Mouse (Mus musculus): ENCODE measurements around the gene Hykk. TPM values are rescaled to one million over a fixed set of nuclear protein-coding genes. Genes with fewer than 3 reads are reported as not detected.
A peak's percentile ranks its signal among the peaks of the same experiment; 100 is the strongest.

Gene Hykk
- total RNA-seq, 1 experiment from 2014 or later, result 0.40 TPM

GRCm38 (mm10) chr9:54961059-54961458, 44.0 kb downstream of the Hykk start:
- ATAC-seq (replicated peaks in 1 of 2; ENCODE audit: insufficient read depth in 1 of 2, low FRiP score in 2 of 2, low TSS enrichment in 1 of 2, low read depth in 1 of 2, poor library complexity in 2 of 2, severe bottlenecking in 2 of 2), result no peak

- no peak for ATAC-seq (replicated peaks in 1 of 2; ENCODE audit: insufficient read depth in 1 of 2, low FRiP score in 2 of 2, low TSS enrichment in 1 of 2, low read depth in 1 of 2, poor library complexity in 2 of 2, severe bottlenecking in 2 of 2)
Measured at GRCm38 (mm10) chr9:54963669-54964068, 46.6 kb downstream of the Hykk start.

GRCm38 (mm10) chr9:54969972-54970637, 53.0 kb downstream of the Hykk start:
- ATAC-seq (replicated peaks in 1 of 2; ENCODE audit: insufficient read depth in 1 of 2, low FRiP score in 2 of 2, low TSS enrichment in 1 of 2, low read depth in 1 of 2, poor library complexity in 2 of 2, severe bottlenecking in 2 of 2), result no peak

GRCm38 (mm10) chr9:54980674-54981073, 63.6 kb downstream of the Hykk start, which contains the start of gene Chrna5:
Gene Chrna5 (plus strand): TSS chr9:54980880.
- no peak for ATAC-seq (replicated peaks in 1 of 2; ENCODE audit: insufficient read depth in 1 of 2, low FRiP score in 2 of 2, low TSS enrichment in 1 of 2, low read depth in 1 of 2, poor library complexity in 2 of 2, severe bottlenecking in 2 of 2)

- ATAC-seq (replicated peaks in 1 of 2; ENCODE audit: insufficient read depth in 1 of 2, low FRiP score in 2 of 2, low TSS enrichment in 1 of 2, low read depth in 1 of 2, poor library complexity in 2 of 2, severe bottlenecking in 2 of 2), result peak; percentile 36 to 62; a peak in 2 of 4 replicates
Measured at GRCm38 (mm10) chr9:54981291-54982191, 64.5 kb downstream of the Hykk start.

GRCm38 (mm10) chr9:54982401-54982800, 65.3 kb downstream of the Hykk start:
- ATAC-seq (replicated peaks in 1 of 2; ENCODE audit: insufficient read depth in 1 of 2, low FRiP score in 2 of 2, low TSS enrichment in 1 of 2, low read depth in 1 of 2, poor library complexity in 2 of 2, severe bottlenecking in 2 of 2), result no peak

- ATAC-seq (replicated peaks in 1 of 2; ENCODE audit: insufficient read depth in 1 of 2, low FRiP score in 2 of 2, low TSS enrichment in 1 of 2, low read depth in 1 of 2, poor library complexity in 2 of 2, severe bottlenecking in 2 of 2), result no peak
Measured at GRCm38 (mm10) chr9:54990362-54990761, 73.3 kb downstream of the Hykk start.

GRCm38 (mm10) chr9:54994381-54994780, 77.3 kb downstream of the Hykk start:
- ATAC-seq (replicated peaks in 1 of 2; ENCODE audit: insufficient read depth in 1 of 2, low FRiP score in 2 of 2, low TSS enrichment in 1 of 2, low read depth in 1 of 2, poor library complexity in 2 of 2, severe bottlenecking in 2 of 2), result no peak

- no peak for ATAC-seq (replicated peaks in 1 of 2; ENCODE audit: insufficient read depth in 1 of 2, low FRiP score in 2 of 2, low TSS enrichment in 1 of 2, low read depth in 1 of 2, poor library complexity in 2 of 2, severe bottlenecking in 2 of 2)
Measured at GRCm38 (mm10) chr9:54995645-54996044, 78.6 kb downstream of the Hykk start.

Other genes with a start within 250 kb of the Hykk start
- 4.5 and 7.7 TPM in 2 replicates for gene Dnaja4, start 218.4 kb upstream of the Hykk start, total RNA-seq (2017)
- gene Wdr61, start 182.8 kb upstream of the Hykk start, total RNA-seq (2017), result 68.3 and 98.6 TPM in 2 replicates
- not detected in 2 replicates for gene Crabp1, start 152.5 kb upstream of the Hykk start, total RNA-seq (2017)
- 54.0 and 61.2 TPM in 2 replicates for gene Ireb2, start 53.5 kb upstream of the Hykk start, total RNA-seq (2017)
- 327 and 385 TPM in 2 replicates for gene Psma4, start 33.5 kb downstream of the Hykk start, total RNA-seq (2017)
- 3.9 TPM in 1 of 2 replicates, not detected in the other for gene AY074887, start 33.7 kb downstream of the Hykk start, total RNA-seq (2017)
- not detected in 2 replicates for gene Chrna5, start 63.6 kb downstream of the Hykk start, total RNA-seq (2017)
- gene Chrna3, start 109.3 kb downstream of the Hykk start, total RNA-seq (2017), result not detected in 2 replicates
- gene Chrnb4, start 131.5 kb downstream of the Hykk start, total RNA-seq (2017), result not detected in 2 replicates
- gene Ube2q2, start 231.6 kb downstream of the Hykk start, total RNA-seq (2017), result 48.0 and 56.2 TPM in 2 replicates